Mouse (Mus musculus) right cerebral cortex, postnatal 25 days (tissue): ENCODE results near the gene Tnxb.
"Not testable (repeated sequence)": the region's sequence is repeated elsewhere in the genome, so short reads cannot be mapped to it uniquely, and the experiment has no call there.

Source experiments
- DNase-seq: peaks from one replicate; pipeline ENCODE4 v3.0.0; 2022

The Tnxb gene

DNA sequence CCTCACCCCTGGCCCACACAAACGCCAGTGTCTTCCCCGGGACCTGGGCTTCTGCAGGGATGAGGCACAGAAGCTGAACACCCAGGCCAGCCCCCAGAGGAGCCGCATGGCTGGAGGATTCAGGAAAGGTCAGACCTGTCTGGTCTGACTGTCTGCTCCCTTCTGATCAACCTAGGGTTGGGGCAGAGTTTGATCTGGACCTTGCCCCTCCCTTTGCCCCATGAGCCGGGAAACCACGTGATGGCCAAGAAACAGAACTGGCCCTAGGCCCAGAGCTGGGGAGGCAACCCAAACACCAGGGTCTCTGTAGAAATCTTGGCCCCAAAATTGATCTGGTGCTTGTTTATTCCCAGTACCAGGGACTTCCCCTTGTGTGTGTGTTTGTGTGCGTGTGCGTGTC is 73.4 kb downstream of the Tnxb start, which contains the start of gene C4b:
TSS of gene C4b (minus strand) at position 164 of the 400 bp plus-strand sequence.
- no peak for DNase-seq

DNA sequence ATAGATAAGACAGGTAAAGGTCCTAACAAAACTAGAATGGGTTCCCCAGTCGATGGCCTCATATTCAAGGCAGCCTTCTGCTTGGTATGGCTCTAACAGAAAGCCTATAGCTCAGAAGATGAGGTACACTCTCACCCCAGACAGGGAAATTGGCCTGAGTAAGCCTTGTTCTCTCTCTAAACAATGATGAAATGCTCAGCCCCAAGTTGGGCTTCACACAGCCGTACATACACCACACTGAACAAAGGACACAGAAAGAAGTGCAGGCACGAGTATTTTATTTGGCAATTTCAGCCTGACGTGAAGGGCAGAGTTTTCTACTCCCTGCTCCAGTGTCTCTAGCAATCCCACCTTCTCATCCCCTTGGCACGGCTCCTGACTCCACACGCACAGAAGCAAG is 73.9 kb downstream of the Tnxb start:
- no peak for DNase-seq

DNA sequence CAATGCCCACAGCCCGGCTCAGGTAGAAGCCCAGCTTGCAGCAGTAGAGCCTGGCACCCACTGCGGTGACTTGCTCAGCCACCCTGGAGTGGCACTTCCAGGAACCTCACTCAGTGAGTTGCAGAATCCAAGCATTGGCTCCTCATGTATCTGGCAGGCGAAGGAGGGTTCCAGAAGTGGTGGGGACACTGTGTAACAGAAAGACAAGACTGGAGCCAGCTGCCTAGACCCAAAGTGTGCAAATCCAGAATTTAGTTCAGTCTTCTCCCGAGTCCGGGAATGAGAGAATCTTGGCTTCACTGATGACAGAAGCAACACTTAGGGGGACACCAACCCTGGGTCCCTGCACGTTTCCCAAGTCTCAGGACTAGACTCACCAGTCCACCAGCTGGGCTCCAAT is 74.3 kb downstream of the Tnxb start:
- not testable (repeated sequence) for DNase-seq

DNA sequence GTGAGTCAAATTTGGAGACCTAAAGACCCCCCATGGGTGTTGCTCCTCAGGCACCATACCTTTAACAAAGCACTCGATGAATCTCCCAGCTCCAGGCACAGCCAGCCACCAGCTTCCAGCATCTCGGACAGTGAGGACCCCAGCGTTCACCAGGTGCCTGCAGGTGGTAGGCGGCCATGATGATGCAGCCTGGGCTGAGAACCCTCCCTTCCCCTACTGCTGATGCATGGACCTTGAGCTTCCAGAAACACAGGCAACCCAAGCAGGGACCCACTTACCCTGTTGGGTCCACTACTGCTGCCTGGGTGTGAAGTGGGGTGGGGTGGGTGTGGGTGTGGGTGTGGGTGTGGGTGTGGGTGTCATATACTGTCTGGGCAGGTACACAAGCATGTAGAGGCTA is 74.8 kb downstream of the Tnxb start:
- DNase-seq, result not testable (repeated sequence)

DNA sequence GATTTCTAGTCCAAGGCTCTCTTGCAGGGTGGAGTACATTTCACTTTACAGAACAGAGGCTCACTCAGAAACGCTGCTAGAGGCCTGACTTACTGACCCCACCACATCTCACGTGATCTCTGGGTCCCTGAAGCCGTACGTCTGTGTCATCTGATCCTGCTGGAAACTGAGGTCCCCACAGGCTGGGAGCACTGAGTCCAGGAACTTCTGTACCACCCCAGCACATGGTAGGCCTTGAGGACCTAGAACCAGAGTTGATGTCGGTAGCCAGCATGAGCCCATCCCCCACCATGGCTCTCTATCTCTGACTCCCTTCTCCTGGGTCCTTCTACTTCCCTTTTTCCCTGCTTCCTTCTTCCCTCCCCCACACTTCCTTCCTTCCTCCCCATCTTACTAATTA is 76.2 kb downstream of the Tnxb start:
- DNase-seq, result no peak

DNA sequence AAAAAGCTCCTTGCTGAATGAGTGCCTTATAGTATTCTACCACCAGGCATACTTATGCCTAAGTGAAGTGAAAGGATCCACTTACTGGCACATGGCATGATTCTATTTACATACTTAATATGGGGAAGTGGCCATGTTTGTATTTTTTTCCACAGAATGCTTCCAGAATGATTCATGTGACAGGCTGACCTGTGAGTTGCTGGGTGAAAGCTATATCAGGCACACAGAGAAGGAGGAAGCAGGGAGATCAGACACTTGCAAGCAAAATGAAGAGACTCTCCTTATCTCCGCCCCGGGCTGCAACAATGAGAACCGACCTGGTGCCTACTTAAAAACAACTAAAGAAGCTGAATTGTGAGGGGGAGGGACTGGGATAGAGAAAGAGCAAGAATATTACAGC is 91.1 kb downstream of the Tnxb start:
- no peak for DNase-seq
